Comparison of ENCODE assay signal across 1 mouse cellular context in the genomic region with DNA sequence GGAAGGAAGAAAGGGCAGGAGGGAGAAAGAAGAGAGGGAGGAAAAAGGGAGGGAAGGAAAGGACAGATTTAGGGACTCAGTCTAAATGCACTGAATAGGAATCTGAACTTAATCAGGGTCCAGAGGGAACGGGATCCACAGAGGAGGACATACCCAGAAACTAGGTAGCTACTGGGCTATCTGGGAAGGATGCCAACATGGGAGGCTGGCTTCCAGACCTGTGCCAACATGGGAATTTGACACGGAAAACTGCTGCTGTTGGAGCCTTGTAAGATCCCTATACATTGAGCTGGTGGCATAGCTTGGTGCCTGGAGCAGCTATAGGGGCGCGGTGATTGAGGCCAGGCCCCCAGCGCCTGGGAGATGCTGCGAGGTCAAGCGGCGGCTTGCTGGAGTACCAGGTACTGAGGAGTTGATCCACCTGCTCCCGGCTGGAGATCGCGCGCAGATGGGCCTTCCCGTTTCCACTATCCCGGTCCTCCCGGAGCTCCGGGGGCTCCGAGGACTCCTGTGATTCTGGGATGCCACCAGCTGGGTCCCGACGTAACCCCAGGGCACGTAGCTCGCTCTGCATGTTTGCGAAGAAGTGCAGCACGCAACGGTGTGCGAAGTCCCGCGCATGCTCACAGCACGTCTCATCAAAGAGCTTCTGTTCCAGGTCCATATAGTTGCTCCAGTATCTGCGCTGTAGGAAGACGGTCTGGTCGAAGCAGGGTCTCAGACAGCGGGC.
TF ChIP-seq lines count a peak whose summit lies in the region.

No protein-coding gene starts in this region.

TF ChIP-seq in ES-E14, 5 proteins besides CTCF, POLR2A, EP300 and RAD21 (continued from another document):
- TF ChIP-seq ZC3H11A (IDR thresholded peaks at IDR 0.05; ENCODE audit: borderline replicate concordance, low read depth, low read length): no peak
